Mouse (Mus musculus) kidney, embryonic 14.5 days (tissue): ENCODE data around the gene Myo1c. TPM values are rescaled to one million over a fixed set of nuclear protein-coding genes. Genes with fewer than 3 reads are reported as not detected.
A peak's percentile ranks its signal among the peaks of the same experiment; 100 is the strongest.

Experiments
- ATAC-seq: fragments of 200-750 bp; cut with Nextera tagmentation; 2 replicates; pipeline ENCODE4 v1.8.0; 2017; ENCODE audit warnings: moderate number of reproducible peaks, mild to moderate bottlenecking, moderate TSS enrichment, moderate library complexity; ENCODE audit not compliant: low FRiP score, low TSS enrichment
- H3K27ac ChIP-seq: fragments of 300-500 bp; sonication (generic); 2 replicates; pipeline ENCODE4 v1.5.1; 2014; ENCODE audit warnings: low read depth, mild to moderate bottlenecking, low read length, moderate library complexity, mixed read lengths
- H3K27me3 ChIP-seq: fragments of 300-500 bp; sonication (generic); 2 replicates; pipeline ENCODE4 v1.6.1; 2014; ENCODE audit warnings: mild to moderate bottlenecking, low read length; ENCODE audit not compliant: control insufficient read depth, insufficient read depth
- H3K36me3 ChIP-seq: fragments of 300-500 bp; sonication (generic); 2 replicates; pipeline ENCODE4 v1.6.1; 2014; ENCODE audit warnings: low read length, mixed read lengths; ENCODE audit not compliant: control insufficient read depth, insufficient read depth
- H3K4me1 ChIP-seq: fragments of 300-500 bp; sonication (generic); 2 replicates; pipeline ENCODE4 v1.6.1; 2014; ENCODE audit warnings: low read length, mixed read lengths; ENCODE audit not compliant: control insufficient read depth, insufficient read depth
- H3K4me2 ChIP-seq: fragments of 300-500 bp; sonication (generic); replicated peaks from 2 replicates; pipeline ENCODE4 v1.6.1; 2014; ENCODE audit warnings: low read depth, mild to moderate bottlenecking, low read length
- H3K4me3 ChIP-seq: fragments of 300-500 bp; sonication (generic); 2 replicates; pipeline ENCODE4 v1.5.1; 2014; ENCODE audit warnings: mild to moderate bottlenecking, low read length
- H3K9ac ChIP-seq: fragments of 300-500 bp; sonication (generic); 2 replicates; pipeline ENCODE4 v1.6.1; 2014; ENCODE audit warnings: low read depth, mild to moderate bottlenecking, low read length, moderate library complexity
- H3K9me3 ChIP-seq: fragments of 300-500 bp; sonication (generic); 2 replicates; pipeline ENCODE4 v1.6.1; 2016; ENCODE audit warnings: low read length; ENCODE audit not compliant: control insufficient read depth
- WGBS: fragments of 180-500 bp; shearing (Covaris S2); extraction: QIAGEN DNeasy Blood & Tissue Kit; methylation state at CpG from one replicate; pipeline ENCODE4 v1.1.7; 2014; 5-methylcytosine and 5-hydroxymethylcytosine counted together
- polyA plus RNA-seq: library from polyadenylated mRNA; unstranded; fragments of >200 nt; fragmentation: Nextera tagmentation; extraction: Ambion mirVana; gene quantifications from 2 replicates; pipeline ENCODE4 v1.2.1, GENCODE M21; 2014

The Myo1c gene
- 21.5 and 32.0 TPM in 2 replicates for polyA plus RNA-seq

GRCm38 (mm10) chr11:75650311-75650710 lies at the start of gene Myo1c:
Gene Myo1c (plus strand): TSS chr11:75650504.
- Histone ChIP-seq H3K36me3 (no peaks in the 10 kb centered on the region), H3K27me3 (no peaks in the 10 kb centered on the region), H3K9ac (peak within 1 kb of the TSS; percentile 80), H3K4me1 (peaks cover 25% of the 10 kb centered on the region), H3K4me3 (peak within 1 kb of the TSS; percentile 73), H3K9me3 (no peaks in the 10 kb centered on the region), H3K27ac (peak within 1 kb of the TSS; percentile 92), H3K4me2 (peak within 1 kb of the TSS; percentile 93)
- 66% methylated on average over 7 of the region's 7 CpGs for WGBS
- ATAC-seq = no peak

GRCm38 (mm10) chr11:75604826-75605225 lies 45.5 kb upstream of the Myo1c start:
- H3K4me2 ChIP-seq = no peak overlapping the region
- H3K4me3 ChIP-seq = no peak overlapping the region
- H3K4me1 ChIP-seq = 0 out of 2 replicates have a peak, but pooled peaks cover 4% of the 10 kb centered on the region
- no peak overlapping the region for H3K27ac ChIP-seq
- peaks cover 77% of the 10 kb centered on the region for H3K36me3 ChIP-seq
- ATAC-seq = no peak
- H3K27me3 ChIP-seq = no peaks in the 10 kb centered on the region
- no peak overlapping the region for H3K9ac ChIP-seq
- no peaks in the 10 kb centered on the region for H3K9me3 ChIP-seq
- WGBS = 93% methylated on average over 5 of the region's 5 CpGs

- Histone ChIP-seq H3K4me2 (no peak overlapping the region), H3K27me3 (no peaks in the 10 kb centered on the region), H3K9me3 (no peaks in the 10 kb centered on the region), H3K4me3 (no peak overlapping the region), H3K9ac (no peak overlapping the region), H3K36me3 (peaks cover 77% of the 10 kb centered on the region), H3K4me1 (0 out of 2 replicates have a peak, but pooled peaks cover 4% of the 10 kb centered on the region), H3K27ac (no peak overlapping the region)
- WGBS = 78% methylated on average over 1 of the region's 1 CpGs
- ATAC-seq = no peak
Measured at GRCm38 (mm10) chr11:75605318-75605717, 45.0 kb upstream of the Myo1c start.

GRCm38 (mm10) chr11:75608776-75609175 lies 41.5 kb upstream of the Myo1c start:
- peaks cover 76% of the 10 kb centered on the region for H3K36me3 ChIP-seq
- no peak overlapping the region for H3K4me2 ChIP-seq
- H3K4me3 ChIP-seq = no peak overlapping the region
- no peak for ATAC-seq
- H3K4me1 ChIP-seq = 0 out of 2 replicates have a peak, but pooled peaks cover 4% of the 10 kb centered on the region
- no peaks in the 10 kb centered on the region for H3K27me3 ChIP-seq
- 91% methylated on average over 5 of the region's 5 CpGs for WGBS
- H3K9ac ChIP-seq = no peak overlapping the region
- H3K9me3 ChIP-seq = no peaks in the 10 kb centered on the region
- H3K27ac ChIP-seq = no peak overlapping the region

GRCm38 (mm10) chr11:75610021-75610420 lies 40.3 kb upstream of the Myo1c start:
- Histone ChIP-seq H3K36me3 (peaks cover 71% of the 10 kb centered on the region), H3K9me3 (no peaks in the 10 kb centered on the region), H3K27ac (no peak overlapping the region), H3K4me1 (0 out of 2 replicates have a peak, but pooled peaks cover 4% of the 10 kb centered on the region), H3K27me3 (no peaks in the 10 kb centered on the region), H3K4me2 (no peak overlapping the region), H3K9ac (no peak overlapping the region), H3K4me3 (no peak overlapping the region)
- WGBS = 86% methylated on average over 2 of the region's 2 CpGs
- no peak for ATAC-seq

- H3K9me3 ChIP-seq = no peaks in the 10 kb centered on the region
- WGBS = 100% methylated on average over 1 of the region's 1 CpGs
- H3K27ac ChIP-seq = no peak overlapping the region
- no peaks in the 10 kb centered on the region for H3K27me3 ChIP-seq
- peaks cover 62% of the 10 kb centered on the region for H3K36me3 ChIP-seq
- H3K4me3 ChIP-seq = no peak overlapping the region
- H3K4me1 ChIP-seq = no peaks in the 10 kb centered on the region
- no peak for ATAC-seq
- no peak overlapping the region for H3K4me2 ChIP-seq
- no peak overlapping the region for H3K9ac ChIP-seq
Measured at GRCm38 (mm10) chr11:75614769-75615168, 35.5 kb upstream of the Myo1c start.

GRCm38 (mm10) chr11:75615556-75615955 lies 34.7 kb upstream of the Myo1c start:
- 95% methylated on average over 2 of the region's 2 CpGs for WGBS
- no peak for ATAC-seq
- no peak overlapping the region for H3K9ac ChIP-seq

GRCm38 (mm10) chr11:75619133-75619532 lies 31.2 kb upstream of the Myo1c start:
- Histone ChIP-seq H3K27me3 (no peaks in the 10 kb centered on the region), H3K4me2 (no peak overlapping the region), H3K4me1 (peaks cover under 1% of the 10 kb centered on the region; the same call in 1 of the 2 replicates), H3K9me3 (no peaks in the 10 kb centered on the region), H3K4me3 (no peak overlapping the region), H3K27ac (no peak overlapping the region), H3K36me3 (peaks cover 55% of the 10 kb centered on the region), H3K9ac (no peak overlapping the region)
- ATAC-seq = no peak
- 92% methylated on average over 5 of the region's 5 CpGs for WGBS

More at GRCm38 (mm10) chr11:75615556-75615955, 34.7 kb upstream of the Myo1c start:
- Histone ChIP-seq H3K27me3 (no peaks in the 10 kb centered on the region), H3K36me3 (peaks cover 62% of the 10 kb centered on the region), H3K4me2 (no peak overlapping the region), H3K9me3 (no peaks in the 10 kb centered on the region), H3K4me1 (no peaks in the 10 kb centered on the region), H3K27ac (no peak overlapping the region), H3K4me3 (no peak overlapping the region)

GRCm38 (mm10) chr11:75620136-75620780 lies 30.0 kb upstream of the Myo1c start:
- Histone ChIP-seq H3K27ac (no peak overlapping the region), H3K36me3 (peaks cover 58% of the 10 kb centered on the region), H3K27me3 (no peaks in the 10 kb centered on the region), H3K4me1 (peaks cover 4% of the 10 kb centered on the region; the same call in 1 of the 2 replicates), H3K4me2 (no peak overlapping the region), H3K4me3 (no peak overlapping the region), H3K9me3 (no peaks in the 10 kb centered on the region), H3K9ac (no peak overlapping the region)
- WGBS = 94% methylated on average over 12 of the region's 12 CpGs
- no peak for ATAC-seq
